Mouse (Mus musculus): ENCODE results near the gene Lrrc3c. TPM values are rescaled to one million over a fixed set of nuclear protein-coding genes. Genes with fewer than 3 reads are reported as not detected.

Gene Lrrc3c
- polyA plus RNA-seq, 1 experiment from 2014 or later, result not detected

GRCm38 (mm10) chr11:98577776-98578175, 20.3 kb upstream of the Lrrc3c start:
- ATAC-seq (ENCODE audit: low read depth), result no peak
- 71% methylated on average over 5 of the region's 5 CpGs for WGBS (ENCODE audit: insufficient replicate concordance)
- peaks cover 21% of the 10 kb centered on the region for H3K36me3 ChIP-seq
- H3K9ac ChIP-seq, result no peak overlapping the region
- DNase-seq, result no peak
- no peaks in the 10 kb centered on the region for H3K27me3 ChIP-seq
- H3K27ac ChIP-seq, result peak overlapping the region; percentile 47
- no peak overlapping the region for H3K4me2 ChIP-seq
- H3K9me3 ChIP-seq (replicated peaks), result no peaks in the 10 kb centered on the region
- peaks cover 49% of the 10 kb centered on the region for H3K4me1 ChIP-seq (replicated peaks)
- no peak overlapping the region for H3K4me3 ChIP-seq (replicated peaks)

DNA sequence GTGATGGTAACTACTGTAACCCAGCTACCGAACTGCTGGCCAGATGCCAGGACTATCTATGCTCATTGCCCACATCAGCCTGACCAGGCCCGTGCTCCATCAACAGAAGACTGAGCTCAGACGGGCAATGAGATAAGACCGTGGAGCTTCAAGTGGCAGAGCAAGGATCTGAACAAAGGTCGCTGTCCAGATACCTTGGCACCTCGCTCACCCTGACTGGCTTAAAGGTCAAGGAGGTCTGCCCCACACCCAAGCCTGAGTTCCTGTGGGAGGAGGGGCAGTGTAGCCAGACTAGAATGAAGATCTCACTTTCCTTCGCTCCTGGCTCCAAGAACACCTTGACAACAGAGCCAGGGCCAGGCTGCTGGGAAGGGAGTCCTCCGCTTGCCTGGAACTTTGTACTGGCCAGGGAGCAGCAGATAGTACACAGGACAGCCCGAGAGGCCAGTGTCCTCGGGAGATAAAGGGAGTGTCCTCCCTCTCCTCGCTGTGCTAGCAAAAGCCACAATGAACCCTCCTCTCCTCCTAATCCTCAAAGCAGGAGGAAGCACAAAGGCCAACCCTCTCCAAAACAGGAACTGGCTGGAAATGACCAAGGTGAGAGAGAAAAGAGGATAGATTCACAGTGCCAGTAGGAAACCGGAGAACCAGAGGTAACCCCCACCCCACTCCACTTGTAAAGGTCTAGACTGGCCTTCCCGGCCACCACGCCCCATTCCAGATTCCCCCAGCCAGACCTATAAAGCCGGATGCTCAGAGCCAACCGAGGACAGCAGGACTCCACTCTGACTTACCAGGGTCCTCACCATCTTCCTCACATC, 17.6 kb upstream of the Lrrc3c start:
- H3K27ac ChIP-seq, result peak overlapping the region; percentile 100
- H3K27me3 ChIP-seq, result no peaks in the 10 kb centered on the region
- 15% methylated on average over 16 of the region's 16 CpGs for WGBS (ENCODE audit: insufficient replicate concordance)
- peaks cover 76% of the 10 kb centered on the region for H3K4me1 ChIP-seq (replicated peaks)
- H3K4me3 ChIP-seq (replicated peaks), result peak overlapping the region; percentile 90
- no peaks in the 10 kb centered on the region for H3K9me3 ChIP-seq (replicated peaks)
- ATAC-seq (ENCODE audit: low read depth) (peak; percentile 77), DNase-seq (peak; percentile 75)
- peaks cover 29% of the 10 kb centered on the region for H3K36me3 ChIP-seq
- H3K4me2 ChIP-seq, result peak overlapping the region; percentile 85
- H3K9ac ChIP-seq, result peak overlapping the region; percentile 94

- peak; percentile 65 for DNase-seq
These were observed 16.6 kb upstream of the Lrrc3c start for GRCm38 (mm10) chr11:98581286-98582029.

GRCm38 (mm10) chr11:98582030-98582388, 16.1 kb upstream of the Lrrc3c start:
- H3K27me3 ChIP-seq, result no peaks in the 10 kb centered on the region
- DNase-seq (no peak), ATAC-seq (ENCODE audit: low read depth) (peak; percentile 2; the same call in 1 of the 2 replicates)
- peaks cover 29% of the 10 kb centered on the region for H3K36me3 ChIP-seq
- peak overlapping the region; percentile 94 for H3K9ac ChIP-seq
- peak overlapping the region; percentile 90 for H3K4me3 ChIP-seq (replicated peaks)
- peak overlapping the region; percentile 100 for H3K27ac ChIP-seq
- WGBS (ENCODE audit: insufficient replicate concordance), result 8% methylated on average over 8 of the region's 8 CpGs
- H3K9me3 ChIP-seq (replicated peaks), result no peaks in the 10 kb centered on the region
- peak overlapping the region; percentile 85 for H3K4me2 ChIP-seq
- H3K4me1 ChIP-seq (replicated peaks), result peaks cover 86% of the 10 kb centered on the region

More at GRCm38 (mm10) chr11:98581286-98582029, 16.6 kb upstream of the Lrrc3c start:
- WGBS (ENCODE audit: insufficient replicate concordance), result 20% methylated on average over 17 of the region's 17 CpGs
- H3K9me3 ChIP-seq (replicated peaks), result no peaks in the 10 kb centered on the region
- peak overlapping the region; percentile 100 for H3K27ac ChIP-seq
- H3K4me3 ChIP-seq (replicated peaks), result peak overlapping the region; percentile 90
- peak overlapping the region; percentile 85 for H3K4me2 ChIP-seq
- H3K4me1 ChIP-seq (replicated peaks), result peaks cover 86% of the 10 kb centered on the region
- peak overlapping the region; percentile 94 for H3K9ac ChIP-seq
- no peaks in the 10 kb centered on the region for H3K27me3 ChIP-seq
- peak; percentile 19 for ATAC-seq (ENCODE audit: low read depth)
- H3K36me3 ChIP-seq, result peaks cover 29% of the 10 kb centered on the region

DNA sequence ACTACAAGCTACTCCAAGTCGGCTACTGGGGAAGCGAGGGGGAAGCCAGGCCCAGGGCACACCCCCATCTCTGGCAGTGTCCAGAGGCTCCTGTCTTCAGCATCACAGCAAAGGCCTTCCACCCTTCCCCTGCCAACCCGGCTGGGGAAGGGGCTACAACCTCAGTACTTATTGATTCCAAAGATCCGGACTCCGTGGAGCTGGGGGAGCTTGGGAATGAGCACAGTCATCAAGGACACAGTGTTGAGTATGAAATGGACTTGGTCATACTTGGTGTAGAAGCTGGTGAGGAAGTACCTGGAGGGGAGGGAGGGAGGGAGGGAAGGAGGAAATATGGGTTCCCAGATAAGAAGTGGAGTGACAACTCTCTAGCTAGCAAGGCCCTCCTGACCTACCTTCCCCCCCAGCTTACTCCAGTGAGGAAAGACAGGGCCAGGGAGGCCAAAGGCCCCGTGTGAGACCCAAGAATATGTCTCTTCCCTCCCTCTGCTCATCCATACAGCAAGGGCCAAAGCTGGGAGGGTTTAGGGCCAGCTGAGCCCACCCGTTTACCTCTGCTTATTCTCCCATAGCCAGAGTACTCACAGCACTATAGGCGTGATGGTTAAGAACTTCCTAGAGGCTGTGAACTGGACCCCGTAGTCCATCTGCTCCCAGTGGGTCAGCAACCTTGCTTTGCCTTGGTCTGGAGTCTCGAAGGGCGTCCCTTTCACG, 15.4 kb upstream of the Lrrc3c start:
- 13% methylated on average over 12 of the region's 12 CpGs for WGBS (ENCODE audit: insufficient replicate concordance)
- Histone ChIP-seq H3K27me3 (no peaks in the 10 kb centered on the region), H3K9me3 (replicated peaks) (no peaks in the 10 kb centered on the region), H3K27ac (peak overlapping the region; percentile 100), H3K4me1 (replicated peaks) (peaks cover 88% of the 10 kb centered on the region), H3K36me3 (peaks cover 29% of the 10 kb centered on the region), H3K4me3 (replicated peaks) (peak overlapping the region; percentile 90), H3K4me2 (peak overlapping the region; percentile 85), H3K9ac (peak overlapping the region; percentile 94)
- peak; percentile 68 for DNase-seq
- ATAC-seq (ENCODE audit: low read depth), result peak; percentile 76

GRCm38 (mm10) chr11:98583265-98583552, 14.9 kb upstream of the Lrrc3c start:
- Histone ChIP-seq H3K9ac (peak overlapping the region; percentile 94), H3K4me2 (peak overlapping the region; percentile 85), H3K27me3 (no peaks in the 10 kb centered on the region), H3K36me3 (peaks cover 29% of the 10 kb centered on the region), H3K9me3 (replicated peaks) (no peaks in the 10 kb centered on the region), H3K4me3 (replicated peaks) (peak overlapping the region; percentile 90), H3K27ac (peak overlapping the region; percentile 100), H3K4me1 (replicated peaks) (peaks cover 88% of the 10 kb centered on the region)
- ATAC-seq (ENCODE audit: low read depth) (peak; percentile 77), DNase-seq (peak; percentile 82)
- WGBS (ENCODE audit: insufficient replicate concordance), result 30% methylated on average over 3 of the region's 3 CpGs

DNA sequence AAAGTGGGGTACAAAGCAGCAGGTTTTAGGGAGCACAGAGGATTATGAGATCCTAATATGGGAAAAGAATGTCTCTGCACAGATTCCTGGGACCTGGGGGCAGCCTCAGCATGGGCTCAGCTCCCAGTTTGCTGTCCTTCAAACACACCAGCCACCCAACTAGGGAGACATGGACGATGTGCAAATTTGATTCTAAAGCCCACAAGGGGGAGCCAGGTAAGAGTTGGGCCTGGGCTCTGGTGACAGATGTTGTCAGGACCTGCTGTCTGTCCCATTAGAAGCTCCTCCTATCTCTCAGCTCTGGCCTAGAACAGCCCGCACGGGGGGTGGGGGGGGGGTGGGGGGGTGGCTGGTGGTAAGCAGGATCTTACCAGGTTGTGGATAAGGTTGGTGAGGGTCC, 14.5 kb upstream of the Lrrc3c start:
- ATAC-seq (ENCODE audit: low read depth) (peak; percentile 20; the same call in 1 of the 2 replicates), DNase-seq (peak; percentile 61)
- Histone ChIP-seq H3K4me2 (peak overlapping the region; percentile 85), H3K36me3 (peaks cover 29% of the 10 kb centered on the region), H3K4me3 (replicated peaks) (peak overlapping the region; percentile 90), H3K27ac (peak overlapping the region; percentile 100), H3K27me3 (no peaks in the 10 kb centered on the region), H3K9me3 (replicated peaks) (no peaks in the 10 kb centered on the region), H3K9ac (peak overlapping the region; percentile 94), H3K4me1 (replicated peaks) (peaks cover 89% of the 10 kb centered on the region)
- WGBS (ENCODE audit: insufficient replicate concordance), result 1% methylated on average over 3 of the region's 3 CpGs

- H3K4me2 ChIP-seq, result peak overlapping the region; percentile 85
- H3K4me1 ChIP-seq (replicated peaks), result peaks cover 92% of the 10 kb centered on the region
- peak overlapping the region; percentile 100 for H3K27ac ChIP-seq
- H3K36me3 ChIP-seq, result peaks cover 28% of the 10 kb centered on the region
- DNase-seq (no peak), ATAC-seq (ENCODE audit: low read depth) (no peak)
- H3K4me3 ChIP-seq (replicated peaks), result peak overlapping the region; percentile 90
- H3K27me3 ChIP-seq, result no peaks in the 10 kb centered on the region
- peak overlapping the region; percentile 94 for H3K9ac ChIP-seq
- no peaks in the 10 kb centered on the region for H3K9me3 ChIP-seq (replicated peaks)
- 21% methylated on average over 1 of the region's 1 CpGs for WGBS (ENCODE audit: insufficient replicate concordance)
These were observed 13.9 kb upstream of the Lrrc3c start for GRCm38 (mm10) chr11:98584146-98584545.

GRCm38 (mm10) chr11:98584629-98585177, 13.4 kb upstream of the Lrrc3c start:
- Histone ChIP-seq H3K27me3 (no peaks in the 10 kb centered on the region), H3K9me3 (replicated peaks) (no peaks in the 10 kb centered on the region), H3K4me2 (peak overlapping the region; percentile 85), H3K4me1 (replicated peaks) (peaks cover 92% of the 10 kb centered on the region), H3K4me3 (replicated peaks) (peak overlapping the region; percentile 90), H3K27ac (peak overlapping the region; percentile 100), H3K36me3 (peaks cover 23% of the 10 kb centered on the region), H3K9ac (peak overlapping the region; percentile 94)
- ATAC-seq (ENCODE audit: low read depth) (no peak), DNase-seq (no peak)
- WGBS (ENCODE audit: insufficient replicate concordance), result 79% methylated on average over 6 of the region's 6 CpGs

DNA sequence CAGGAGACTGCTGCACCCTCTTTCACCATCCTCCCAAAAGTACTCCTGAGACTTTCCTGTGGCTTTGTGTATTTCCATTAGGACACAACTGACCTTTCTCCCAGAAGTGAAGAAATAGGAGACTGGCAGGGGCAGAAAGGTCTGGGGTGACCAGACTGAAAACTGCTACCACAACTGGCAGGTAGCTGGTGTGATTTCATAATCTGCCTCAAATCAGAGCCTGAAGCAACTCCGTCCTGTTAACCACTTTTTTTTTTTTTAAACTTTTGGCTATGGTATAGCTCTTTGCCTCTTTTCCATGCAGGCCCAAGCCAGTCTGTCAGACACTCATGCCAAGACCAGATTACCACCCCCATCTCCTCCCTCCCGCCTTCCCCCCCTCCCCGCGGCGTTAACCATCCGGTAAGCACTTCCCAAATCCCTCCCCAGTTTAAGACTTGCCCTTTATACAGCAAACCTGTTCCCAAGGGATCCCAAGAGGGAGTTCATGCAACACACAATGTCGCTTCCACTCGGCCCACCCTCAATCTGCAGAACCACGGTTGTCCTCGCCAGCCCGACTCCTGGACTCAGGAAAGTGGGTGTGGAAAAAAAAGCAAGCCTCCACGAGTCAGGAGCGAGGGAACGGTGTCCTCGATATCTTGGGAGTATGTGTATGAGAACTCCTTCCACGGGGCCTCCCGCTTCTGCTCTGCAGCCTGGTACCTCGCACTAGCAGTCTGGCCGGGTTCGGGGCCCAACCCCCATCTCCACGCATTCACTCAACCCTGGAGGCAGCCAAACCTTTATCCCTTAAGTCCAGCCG, 11.8 kb upstream of the Lrrc3c start:
- no peaks in the 10 kb centered on the region for H3K9me3 ChIP-seq (replicated peaks)
- peaks cover 18% of the 10 kb centered on the region for H3K36me3 ChIP-seq
- peak overlapping the region; percentile 100 for H3K27ac ChIP-seq
- ATAC-seq (ENCODE audit: low read depth), result no peak
- DNase-seq, result no peak
- H3K4me2 ChIP-seq, result peak overlapping the region; percentile 85
- under 1% methylated on average over 22 of the region's 22 CpGs for WGBS (ENCODE audit: insufficient replicate concordance)
- H3K9ac ChIP-seq, result peak overlapping the region; percentile 94
- H3K27me3 ChIP-seq, result no peaks in the 10 kb centered on the region
- peak overlapping the region; percentile 90 for H3K4me3 ChIP-seq (replicated peaks)
- H3K4me1 ChIP-seq (replicated peaks), result peaks cover 77% of the 10 kb centered on the region

Data from liver, embryonic 13.5 days (tissue).